Mouse (Mus musculus) heart, embryonic 11.5 days (tissue): ENCODE results near the gene Gm27029. TPM values are rescaled to one million over a fixed set of nuclear protein-coding genes. Genes with fewer than 3 reads are reported as not detected.

ENCODE experiments used
- ATAC-seq: fragments of 200-750 bp; cut with Nextera tagmentation; replicated peaks from 2 replicates; pipeline ENCODE4 v1.8.0; 2017; ENCODE audit warnings: moderate library complexity; ENCODE audit not compliant: insufficient number of reproducible peaks, low FRiP score, low TSS enrichment
- H3K27ac ChIP-seq: fragments of 300-500 bp; sonication (generic); 2 replicates; pipeline ENCODE4 v1.5.1; 2014; ENCODE audit warnings: mild to moderate bottlenecking, low read depth, low read length
- H3K27me3 ChIP-seq: fragments of 300-500 bp; sonication (generic); 2 replicates; pipeline ENCODE4 v1.6.1; 2014; ENCODE audit warnings: mild to moderate bottlenecking, low read length, mixed read lengths; ENCODE audit not compliant: control insufficient read depth, insufficient read depth
- H3K36me3 ChIP-seq: fragments of 300-500 bp; sonication (generic); 2 replicates; pipeline ENCODE4 v1.6.1; 2014; ENCODE audit warnings: mild to moderate bottlenecking, low read length, moderate library complexity, mixed read lengths; ENCODE audit not compliant: control insufficient read depth, insufficient read depth
- H3K4me1 ChIP-seq: fragments of 300-500 bp; sonication (generic); 2 replicates; pipeline ENCODE4 v1.6.1; 2014; ENCODE audit warnings: low read length; ENCODE audit not compliant: control insufficient read depth, insufficient read depth
- H3K4me2 ChIP-seq: fragments of 300-500 bp; sonication (generic); 2 replicates; pipeline ENCODE4 v1.6.1; 2014; ENCODE audit warnings: mild to moderate bottlenecking, moderate library complexity
- H3K4me3 ChIP-seq: fragments of 300-500 bp; sonication (generic); 2 replicates; pipeline ENCODE4 v1.5.1; 2014; ENCODE audit warnings: low read depth, low read length
- H3K9ac ChIP-seq: fragments of 300-500 bp; sonication (generic); 2 replicates; pipeline ENCODE4 v1.6.1; 2014; ENCODE audit warnings: mild to moderate bottlenecking, low read depth, low read length, moderate library complexity
- H3K9me3 ChIP-seq: fragments of 300-500 bp; sonication (generic); replicated peaks from 2 replicates; pipeline ENCODE4 v1.6.1; 2016; ENCODE audit warnings: low read length; ENCODE audit not compliant: control insufficient read depth
- WGBS: fragments of 180-500 bp; shearing (Covaris S2); extraction: QIAGEN DNeasy Blood & Tissue Kit; methylation state at CpG from one replicate; pipeline ENCODE4 v1.1.7; 2014; ENCODE audit not compliant: insufficient replicate concordance; 5-methylcytosine and 5-hydroxymethylcytosine counted together
- microRNA-seq: library from miRNA; unstranded; fragments of <30 nt; microRNA quantifications from one replicate; pipeline ENCODE4, GENCODE M21; 2016; ENCODE audit warnings: borderline number of aligned reads
- polyA plus RNA-seq: library from polyadenylated mRNA; unstranded; fragments of >200 nt; fragmentation: Nextera tagmentation; extraction: Ambion mirVana; gene quantifications from 2 replicates; pipeline ENCODE4 v1.2.1, GENCODE M21; 2014

The Gm27029 gene
- polyA plus RNA-seq, 1 experiment from 2014 or later = 17.5 TPM

- Histone ChIP-seq H3K4me2 (no peak overlapping the region), H3K27me3 (no peaks in the 10 kb centered on the region)
- WGBS = 74% methylated on average over 3 of the region's 3 CpGs
Observed at GRCm38 (mm10) chr11:101357505-101358182, 67.0 kb downstream of the Gm27029 start.

More at GRCm38 (mm10) chr11:101357505-101358182, 67.0 kb downstream of the Gm27029 start:
- H3K27ac ChIP-seq = no peak overlapping the region
- peaks cover 10% of the 10 kb centered on the region for H3K4me1 ChIP-seq
- no peak for ATAC-seq
- H3K36me3 ChIP-seq = no peaks in the 10 kb centered on the region
- H3K4me3 ChIP-seq = no peak overlapping the region
- H3K9ac ChIP-seq = no peak overlapping the region
- no peaks in the 10 kb centered on the region for H3K9me3 ChIP-seq

Small RNA genes within 50 kb of the gene (microRNA-seq; reads per million reads assigned to microRNA genes)
- gene Mir6929 = 1.6 reads per million, percentile 20 among the genes with 10 or more reads in this experiment

Other genes starting within 250 kb of the Gm27029 start
- 0.13 and 0.39 TPM in 2 replicates for gene Ccr10, start 249.4 kb downstream of the Gm27029 start, polyA plus RNA-seq
- 10.2 and 12.7 TPM in 2 replicates for gene Ezh1, start 198.3 kb downstream of the Gm27029 start, polyA plus RNA-seq
- gene Ramp2, start 178.8 kb downstream of the Gm27029 start, polyA plus RNA-seq = 230 and 232 TPM in 2 replicates
- gene Vps25, start 171.1 kb downstream of the Gm27029 start, polyA plus RNA-seq = 126 and 128 TPM in 2 replicates
- 11.1 and 13.7 TPM in 2 replicates for gene Wnk4, start 164.2 kb downstream of the Gm27029 start, polyA plus RNA-seq
- 1.1 TPM in 2 replicates for gene Cntd1, start 145.8 kb downstream of the Gm27029 start, polyA plus RNA-seq
- gene Coa3, start 145.7 kb downstream of the Gm27029 start, polyA plus RNA-seq = 183 and 189 TPM in 2 replicates
- gene Becn1, start 122.5 kb downstream of the Gm27029 start, polyA plus RNA-seq = 138 and 154 TPM in 2 replicates
- 104 and 105 TPM in 2 replicates for gene Psme3, start 108.6 kb downstream of the Gm27029 start, polyA plus RNA-seq
- gene Aoc2, start 99.7 kb downstream of the Gm27029 start, polyA plus RNA-seq = 0.90 and 1.4 TPM in 2 replicates
- gene Aoc3, start 94.2 kb downstream of the Gm27029 start, polyA plus RNA-seq = 0.20 and 0.24 TPM in 2 replicates
- not detected in 2 replicates for gene G6pc, start 57.2 kb downstream of the Gm27029 start, polyA plus RNA-seq
- gene Aarsd1, start 7.2 kb downstream of the Gm27029 start, polyA plus RNA-seq = 49.7 and 52.3 TPM in 2 replicates
- 9.6 and 12.9 TPM in 2 replicates for gene Rundc1, start 289 bp upstream of the Gm27029 start, polyA plus RNA-seq
- 75.3 and 82.6 TPM in 2 replicates for gene Ptges3l, start 537 bp upstream of the Gm27029 start, polyA plus RNA-seq
- gene Rpl27, start 17.5 kb upstream of the Gm27029 start, polyA plus RNA-seq = 286 and 315 TPM in 2 replicates
- gene Ifi35, start 23.6 kb upstream of the Gm27029 start, polyA plus RNA-seq = 10.2 and 11.8 TPM in 2 replicates
- gene Rnd2, start 40.2 kb upstream of the Gm27029 start, polyA plus RNA-seq = 17.5 and 22.3 TPM in 2 replicates
- gene Vat1, start 41.4 kb upstream of the Gm27029 start, polyA plus RNA-seq = 26.5 and 31.7 TPM in 2 replicates
- gene Brca1, start 127.2 kb upstream of the Gm27029 start, polyA plus RNA-seq = 12.3 and 12.7 TPM in 2 replicates
- gene Nbr1, start 127.4 kb upstream of the Gm27029 start, polyA plus RNA-seq = 48.4 and 72.2 TPM in 2 replicates
- gene Tmem106a, start 157.4 kb upstream of the Gm27029 start, polyA plus RNA-seq = 3.3 and 4.4 TPM in 2 replicates
- not detected in 2 replicates for gene Gm11634, start 174.5 kb upstream of the Gm27029 start, polyA plus RNA-seq
- gene Rdm1, start 202.4 kb upstream of the Gm27029 start, polyA plus RNA-seq = 27.9 and 28.2 TPM in 2 replicates
- 9.4 and 10.5 TPM in 2 replicates for gene Arl4d, start 240.7 kb upstream of the Gm27029 start, polyA plus RNA-seq